Mouse (Mus musculus) liver, embryonic 14.5 days (tissue): ENCODE data around the gene Cc2d1a.

Experiments
- CTCF ChIP-seq: IDR thresholded peaks from 2 replicates; pipeline ENCODE4 v1.5.1; 2016; ENCODE audit warnings: antibody characterized with exemption, low read depth, control low read depth
- EP300 ChIP-seq: IDR thresholded peaks from 2 replicates; pipeline ENCODE4 v1.6.1; 2016; ENCODE audit warnings: antibody characterized with exemption, low read depth

- TF ChIP-seq CTCF (no peak), EP300 (no peak)
These were observed 60.6 kb downstream of the Cc2d1a start for GRCm38 (mm10) chr8:84087156-84087555.
